Mouse (Mus musculus): Measurements from ENCODE around the gene 0610010K14Rik.

0610010K14Rik gene

GRCm38 (mm10) chr11:70214191-70214855 lies 23.4 kb downstream of the 0610010K14Rik start:
- no peak for DNase-seq

- no peak for DNase-seq
These were observed 24.0 kb downstream of the 0610010K14Rik start for GRCm38 (mm10) chr11:70213736-70214135.

GRCm38 (mm10) chr11:70212896-70213295 lies 24.8 kb downstream of the 0610010K14Rik start:
- DNase-seq = peak; percentile 90

GRCm38 (mm10) chr11:70212423-70212822 lies 25.3 kb downstream of the 0610010K14Rik start, which contains the start of gene Slc16a11:
Slc16a11 (plus strand) TSS chr11:70212752.
- DNase-seq = peak; percentile 61

- DNase-seq = peak; percentile 80
These were observed 25.7 kb downstream of the 0610010K14Rik start for GRCm38 (mm10) chr11:70211972-70212371.

- DNase-seq = no peak
These were observed 27.0 kb downstream of the 0610010K14Rik start for GRCm38 (mm10) chr11:70210681-70211080.

- no peak for DNase-seq
These were observed 28.8 kb downstream of the 0610010K14Rik start for GRCm38 (mm10) chr11:70208778-70209388.

- DNase-seq = no peak
These were observed 30.4 kb downstream of the 0610010K14Rik start for GRCm38 (mm10) chr11:70207283-70207682.

GRCm38 (mm10) chr11:70206801-70207200 lies 30.9 kb downstream of the 0610010K14Rik start:
- no peak for DNase-seq

- DNase-seq = peak; percentile 93
These were observed 36.0 kb downstream of the 0610010K14Rik start for GRCm38 (mm10) chr11:70201691-70202090.

GRCm38 (mm10) chr11:70200036-70200608 lies 37.6 kb downstream of the 0610010K14Rik start:
- DNase-seq = peak; percentile 66

GRCm38 (mm10) chr11:70199107-70199506 lies 38.6 kb downstream of the 0610010K14Rik start:
- peak; percentile 53 for DNase-seq

- peak; percentile 71 for DNase-seq
These were observed 39.4 kb downstream of the 0610010K14Rik start for GRCm38 (mm10) chr11:70198332-70198731.

GRCm38 (mm10) chr11:70193354-70194285 lies 44.1 kb downstream of the 0610010K14Rik start:
- peak; percentile 80 for DNase-seq

GRCm38 (mm10) chr11:70192157-70192556 lies 45.6 kb downstream of the 0610010K14Rik start:
- DNase-seq = no peak

GRCm38 (mm10) chr11:70191188-70191587 lies 46.5 kb downstream of the 0610010K14Rik start:
- no peak for DNase-seq

GRCm38 (mm10) chr11:70189319-70190134 lies 48.2 kb downstream of the 0610010K14Rik start:
- DNase-seq = no peak

Data from lung, postnatal 36 days (tissue).